Mouse (Mus musculus) fibroblast of lung, adult 2 months (primary cell): ENCODE data around the gene Dcaf15.
A peak's percentile ranks its signal among the peaks of the same experiment; 100 is the strongest.

ENCODE experiments used
- DNase-seq: peaks from one replicate; pipeline ENCODE4 v3.0.0-alpha.2; 2011; ENCODE audit warnings: low read depth

Dcaf15 gene

DNA sequence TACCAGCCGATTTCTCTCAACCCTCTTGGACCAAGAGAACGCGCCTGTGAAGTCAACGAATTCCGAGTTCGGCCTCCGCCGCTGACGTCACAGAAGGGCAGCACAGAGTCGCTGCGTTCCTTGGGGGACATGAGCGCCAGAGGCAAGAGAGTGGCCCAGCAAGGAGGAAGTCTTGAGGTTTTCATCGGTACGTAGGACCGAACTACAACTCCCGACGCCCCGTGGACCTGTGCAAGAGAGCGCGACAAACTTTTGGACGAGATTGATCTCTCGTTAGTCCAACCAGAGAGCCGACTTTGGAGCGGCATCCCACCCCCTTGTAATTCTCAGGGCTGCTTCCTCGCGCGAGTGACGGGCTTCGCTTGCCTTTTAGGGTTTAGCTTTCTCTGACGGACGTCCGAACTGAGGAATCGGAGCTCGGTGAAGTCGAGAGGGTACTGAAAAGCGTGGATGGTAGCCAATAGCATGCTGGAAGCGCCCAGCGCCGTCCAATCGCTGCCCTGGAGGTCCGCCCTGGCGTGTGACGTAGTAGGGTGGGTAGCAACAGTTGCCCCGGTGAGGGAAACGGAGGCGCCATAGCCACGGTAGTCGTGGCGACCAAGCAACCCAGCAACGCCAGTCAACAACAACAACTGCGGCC is 38.2 kb downstream of the Dcaf15 start, which contains the start of gene Rfx1:
Gene Rfx1, plus strand, starts transcription at position 544 of the 640 bp plus-strand sequence.
- peak; percentile 100 for DNase-seq

DNA sequence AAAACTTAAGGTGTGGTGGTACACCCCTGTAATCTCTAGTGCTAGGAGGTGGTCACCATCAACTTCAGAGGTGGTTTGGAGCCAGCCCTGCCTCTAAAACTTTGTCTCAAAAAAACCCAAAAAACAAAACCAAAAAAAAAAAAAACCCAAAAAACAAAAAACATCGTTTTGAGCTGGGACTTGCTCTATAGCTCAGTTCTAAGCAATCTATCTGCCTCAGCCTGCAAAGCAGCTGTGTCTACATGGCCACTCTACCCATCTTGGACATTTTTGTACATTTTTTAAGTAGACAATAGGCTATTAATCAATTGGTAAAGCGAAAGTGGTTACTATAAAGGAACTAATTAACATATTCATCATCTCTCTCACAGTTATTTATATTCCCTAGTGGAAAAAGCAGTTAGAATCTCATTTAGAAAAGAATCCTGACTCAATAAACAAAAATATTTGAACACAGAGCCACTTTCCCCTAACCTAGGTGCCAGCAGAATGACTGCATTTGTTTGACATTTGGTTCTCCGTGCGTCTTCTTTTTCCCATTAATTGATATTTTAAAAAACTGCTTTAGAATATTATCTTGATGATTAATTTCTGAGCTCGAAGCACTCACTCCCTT is 39.0 kb downstream of the Dcaf15 start:
- DNase-seq = no peak

DNA sequence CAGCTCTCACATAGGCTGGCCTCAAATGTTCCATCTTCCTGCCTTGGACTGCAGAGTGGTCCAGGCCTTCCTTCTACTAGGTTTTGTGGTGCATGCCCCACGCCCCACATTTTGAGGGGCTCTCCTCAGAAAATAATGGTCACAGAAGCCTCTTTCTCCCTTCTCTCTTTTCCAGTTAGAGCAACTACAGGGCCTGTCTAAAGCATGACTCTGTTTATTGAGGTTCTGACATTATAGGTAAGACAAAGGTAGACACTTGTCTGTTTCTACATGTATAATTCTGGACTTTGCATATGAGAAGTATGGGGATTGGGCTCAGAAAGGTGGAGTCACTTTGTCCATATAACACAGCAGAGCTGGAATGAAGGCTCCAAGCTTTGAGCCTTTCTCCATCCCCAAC is 39.5 kb downstream of the Dcaf15 start, which contains the start of gene Gm10643:
Gene Gm10643, minus strand, starts transcription at position 101 of the 400 bp plus-strand sequence.
- DNase-seq = no peak

DNA sequence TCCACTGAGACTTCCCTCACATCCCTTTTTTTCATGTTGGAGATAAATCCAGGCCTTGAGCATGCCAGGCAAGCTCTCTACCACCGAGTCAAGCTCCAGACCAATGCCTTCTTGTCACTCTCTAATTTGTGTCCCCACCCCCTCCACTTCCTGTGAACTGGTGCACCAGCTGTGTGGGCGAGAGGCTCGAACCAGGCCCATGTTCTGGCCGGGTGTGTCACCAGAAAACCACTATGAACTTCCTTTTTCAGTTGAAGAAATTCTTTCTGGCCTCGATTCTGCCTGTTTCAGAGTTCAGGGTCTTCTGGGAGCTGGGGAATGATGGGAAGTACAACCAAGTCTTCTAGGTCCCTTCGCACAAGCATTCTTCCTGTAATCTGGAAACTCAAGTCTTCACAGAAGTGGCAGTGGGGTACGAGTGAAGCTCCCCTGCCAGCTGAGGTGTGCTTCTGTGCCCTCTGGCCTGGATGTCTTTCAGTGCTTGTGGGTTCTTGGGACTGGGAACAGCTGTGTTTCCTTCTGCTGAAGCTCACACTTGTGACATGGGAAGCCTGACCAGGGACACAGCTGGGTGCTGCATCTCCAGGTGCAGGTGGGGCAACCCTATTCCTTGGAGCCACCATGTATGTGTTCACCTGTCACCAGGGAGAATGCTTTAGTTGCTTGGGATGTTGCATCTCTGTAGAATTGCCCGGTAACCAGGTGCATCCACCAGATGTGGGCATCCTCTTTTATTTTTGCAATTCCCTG is 40.5 kb downstream of the Dcaf15 start:
- no peak for DNase-seq

DNA sequence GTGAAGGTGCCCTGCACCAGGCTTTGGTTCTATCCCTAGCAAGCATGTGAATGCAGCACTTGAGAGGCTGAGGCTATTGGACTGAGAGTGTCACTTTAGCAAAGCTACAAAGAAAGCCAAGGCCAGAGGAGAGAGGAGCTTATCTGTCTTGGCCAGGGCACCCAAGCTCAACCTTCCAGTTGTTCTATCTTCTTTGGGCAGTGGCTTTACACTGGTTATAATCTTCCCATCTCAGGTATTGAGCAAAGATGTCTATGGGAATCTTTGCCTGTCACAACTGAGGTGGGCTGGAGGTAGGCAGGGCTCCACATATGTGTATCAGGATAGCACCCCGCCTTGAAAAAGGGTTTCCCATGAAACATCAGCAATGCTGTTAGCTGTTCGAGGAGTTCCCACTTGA is 44.3 kb downstream of the Dcaf15 start:
- DNase-seq = no peak

DNA sequence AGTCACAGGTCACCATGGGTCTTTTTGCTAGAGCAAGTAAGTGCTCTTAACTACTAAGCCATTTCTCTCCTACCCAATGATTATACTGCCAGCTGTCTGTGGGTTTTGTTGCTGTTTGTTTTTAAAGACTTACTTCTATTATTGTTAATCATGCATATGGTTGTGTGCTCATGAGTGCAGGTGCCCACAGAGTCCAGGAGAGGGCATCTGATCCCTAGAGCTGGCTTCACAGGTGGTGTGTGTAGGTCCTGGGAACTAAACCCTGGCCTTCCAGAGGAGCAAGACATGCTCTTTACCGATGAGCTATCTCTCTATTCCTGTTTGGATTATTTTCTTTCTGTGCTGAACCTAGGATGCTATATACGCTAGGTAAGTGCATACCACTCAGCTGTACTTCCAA is 45.3 kb downstream of the Dcaf15 start:
- DNase-seq = no peak

DNA sequence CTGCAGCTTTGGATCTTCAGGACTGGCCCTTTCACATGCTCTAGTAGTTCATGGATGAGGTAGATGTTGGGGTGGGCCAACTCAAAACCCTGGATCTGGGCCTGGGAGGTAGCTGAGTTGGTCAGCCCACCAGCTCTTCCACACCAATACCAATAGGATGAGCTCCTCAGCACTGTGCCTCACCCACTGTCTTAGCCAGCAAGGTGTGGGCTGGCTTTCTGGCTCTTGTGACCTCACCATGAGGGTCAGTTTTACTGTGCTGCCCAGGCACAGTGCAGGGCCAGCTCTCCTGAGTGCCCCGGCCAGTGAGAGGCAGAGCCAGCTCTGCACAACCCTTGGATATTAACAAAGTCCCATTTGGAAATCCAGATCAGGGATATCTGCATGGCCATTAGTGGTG is 46.7 kb downstream of the Dcaf15 start:
- DNase-seq = no peak

DNA sequence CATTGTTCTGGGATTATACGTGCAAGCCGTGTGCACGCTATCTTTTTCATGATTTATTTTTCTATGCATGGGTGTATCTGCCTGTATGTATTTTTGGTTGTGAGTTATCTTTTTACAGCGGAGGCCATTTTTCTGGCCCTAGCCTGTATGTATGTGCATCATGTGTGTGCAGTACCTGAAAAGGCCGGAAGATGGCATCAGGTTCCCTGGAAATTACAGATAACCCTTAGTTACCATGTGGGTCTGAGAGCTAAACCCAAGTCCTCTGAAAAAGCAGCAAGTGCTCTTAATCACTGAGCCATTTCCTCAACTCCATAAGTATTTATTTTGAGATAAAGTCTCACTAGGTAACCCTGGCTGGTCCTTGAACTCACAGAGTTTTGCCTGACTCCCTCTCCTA is 51.3 kb downstream of the Dcaf15 start:
- DNase-seq = no peak

DNA sequence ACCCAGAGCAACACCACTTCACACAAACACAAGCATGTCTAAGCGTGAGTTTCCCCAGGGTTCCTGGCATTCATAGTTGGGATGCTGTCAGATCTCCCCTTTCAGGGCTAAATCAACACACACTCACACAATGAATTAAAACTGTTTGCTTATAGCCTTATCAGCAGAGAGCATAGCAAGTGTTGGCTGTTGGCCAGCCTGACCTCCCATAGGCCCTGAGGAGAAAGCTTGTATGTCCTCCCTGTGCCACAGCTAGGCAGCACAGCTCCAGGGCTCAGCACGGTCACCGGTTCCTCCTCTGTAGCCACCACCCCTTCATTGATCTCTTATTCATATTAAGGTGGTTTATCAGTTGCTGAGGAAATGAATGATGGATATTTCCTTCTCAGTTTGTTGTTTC is 51.8 kb downstream of the Dcaf15 start:
- no peak for DNase-seq

DNA sequence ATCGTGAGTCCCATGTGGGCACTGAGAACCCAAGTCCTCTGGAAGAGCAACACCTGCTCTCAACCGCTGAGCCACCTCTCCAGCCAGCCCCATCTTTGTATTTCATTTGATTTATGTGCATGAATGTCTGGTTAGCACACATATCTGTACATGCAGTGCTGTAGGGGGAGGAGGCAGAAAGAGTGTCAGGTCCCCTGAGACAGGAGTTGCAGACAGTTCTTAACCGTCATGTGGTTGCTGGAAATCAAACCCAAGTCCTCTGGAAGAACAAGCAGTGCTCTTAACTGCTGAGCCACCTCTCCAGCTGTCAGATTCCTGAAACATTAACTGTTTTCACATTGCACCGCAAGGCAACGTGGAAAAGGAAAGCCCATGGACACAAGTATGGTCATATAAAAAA is 56.4 kb downstream of the Dcaf15 start:
- DNase-seq = no peak
